Mouse (Mus musculus): Measurements from ENCODE around the gene Scfd2. TPM values are rescaled to one million over a fixed set of nuclear protein-coding genes. Genes with fewer than 3 reads are reported as not detected.

The Scfd2 gene
- polyA plus RNA-seq, 1 experiment from 2014 or later, result 14.4 TPM

- H3K9me3 ChIP-seq (ENCODE audit: control insufficient read depth, low read length), result no peaks in the 10 kb centered on the region
- H3K4me3 ChIP-seq (ENCODE audit: control insufficient read depth in 1 of 2, insufficient read depth in 1 of 2, low read depth in 1 of 2, low read length in 2 of 2), result no peak overlapping the region
- WGBS, result 78% methylated on average over 3 of the region's 3 CpGs
- H3K4me1 ChIP-seq (ENCODE audit: control insufficient read depth in 2 of 2, insufficient read depth in 2 of 2, low read length in 2 of 2), result peaks cover 0 to 6% of the 10 kb centered on the region in 2 experiments; a peak in 3 of 4 replicates
- no peaks in the 10 kb centered on the region for H3K36me3 ChIP-seq (ENCODE audit: control insufficient read depth, insufficient read depth, low read length)
- no peaks in the 10 kb centered on the region for H3K27me3 ChIP-seq (ENCODE audit: control insufficient read depth, insufficient read depth, low read length)
- H3K27ac ChIP-seq (replicated peaks in 1 of 2; ENCODE audit: control insufficient read depth in 1 of 2, insufficient read depth in 1 of 2, low read depth in 2 of 2, low read length in 2 of 2), result no peak overlapping the region
- H3K4me2 ChIP-seq (ENCODE audit: low read length), result no peak overlapping the region
- no peak for ATAC-seq (ENCODE audit: insufficient number of reproducible peaks, insufficient read depth, low FRiP score, low read depth)
- H3K9ac ChIP-seq (ENCODE audit: low read length), result no peak overlapping the region
Measured at GRCm38 (mm10) chr5:74317174-74317573, 214.4 kb downstream of the Scfd2 start.

GRCm38 (mm10) chr5:74316333-74316945, 215.1 kb downstream of the Scfd2 start:
- H3K9ac ChIP-seq (ENCODE audit: low read length), result no peak overlapping the region
- no peak overlapping the region for H3K4me3 ChIP-seq (ENCODE audit: control insufficient read depth in 1 of 2, insufficient read depth in 1 of 2, low read depth in 1 of 2, low read length in 2 of 2)
- H3K4me1 ChIP-seq (ENCODE audit: control insufficient read depth in 2 of 2, insufficient read depth in 2 of 2, low read length in 2 of 2), result peaks cover 0 to 8% of the 10 kb centered on the region in 2 experiments; a peak in 3 of 4 replicates
- no peak overlapping the region for H3K27ac ChIP-seq (replicated peaks in 1 of 2; ENCODE audit: control insufficient read depth in 1 of 2, insufficient read depth in 1 of 2, low read depth in 2 of 2, low read length in 2 of 2)
- no peaks in the 10 kb centered on the region for H3K36me3 ChIP-seq (ENCODE audit: control insufficient read depth, insufficient read depth, low read length)
- no peak overlapping the region for H3K4me2 ChIP-seq (ENCODE audit: low read length)
- 93% methylated on average over 11 of the region's 11 CpGs for WGBS
- no peaks in the 10 kb centered on the region for H3K27me3 ChIP-seq (ENCODE audit: control insufficient read depth, insufficient read depth, low read length)
- no peak for ATAC-seq (ENCODE audit: insufficient number of reproducible peaks, insufficient read depth, low FRiP score, low read depth)
- H3K9me3 ChIP-seq (ENCODE audit: control insufficient read depth, low read length), result no peaks in the 10 kb centered on the region

DNA sequence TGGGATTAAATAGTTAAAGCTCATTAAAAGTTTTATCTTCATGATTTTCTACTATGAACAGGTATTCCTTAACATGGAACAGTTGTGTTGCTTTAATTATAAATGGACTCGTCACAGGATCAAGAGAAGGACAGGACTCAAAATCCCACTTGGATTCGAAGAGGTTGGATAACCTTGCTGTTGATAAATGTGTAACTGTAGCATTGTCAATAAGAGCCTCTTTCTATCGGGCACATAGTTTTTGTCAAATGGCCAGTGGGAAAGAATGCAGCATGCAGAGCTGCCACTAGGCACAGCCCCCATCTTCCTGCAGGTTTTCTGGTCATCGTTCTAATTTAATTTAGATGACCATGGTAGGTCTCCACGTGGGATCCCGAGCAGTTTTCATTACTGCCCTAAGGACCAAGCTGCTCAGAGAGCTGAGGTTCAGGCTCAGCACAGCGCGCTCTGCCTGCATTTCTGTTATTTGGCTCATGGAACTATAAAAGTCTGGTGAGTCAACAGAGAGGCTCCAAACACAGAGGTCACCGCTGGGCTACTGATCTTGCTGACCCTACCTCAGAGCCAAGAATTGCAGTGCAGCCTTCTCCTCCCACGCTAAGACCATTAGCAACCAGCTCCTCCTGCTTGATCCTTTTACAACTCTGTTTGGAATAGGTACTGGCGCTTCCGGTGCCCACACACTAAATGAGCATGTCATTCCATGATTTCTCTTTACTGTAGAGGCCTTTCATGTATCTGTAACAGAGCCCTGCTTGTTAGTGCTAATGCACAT, 215.9 kb downstream of the Scfd2 start:
- Histone ChIP-seq H3K4me3 (ENCODE audit: control insufficient read depth in 1 of 2, insufficient read depth in 1 of 2, low read depth in 1 of 2, low read length in 2 of 2) (no peak overlapping the region), H3K9me3 (ENCODE audit: control insufficient read depth, low read length) (no peaks in the 10 kb centered on the region), H3K4me2 (ENCODE audit: low read length) (no peak overlapping the region), H3K27me3 (ENCODE audit: control insufficient read depth, insufficient read depth, low read length) (no peaks in the 10 kb centered on the region), H3K9ac (ENCODE audit: low read length) (no peak overlapping the region), H3K4me1 (ENCODE audit: control insufficient read depth in 2 of 2, insufficient read depth in 2 of 2, low read length in 2 of 2) (peaks cover 0 to 6% of the 10 kb centered on the region in 2 experiments; a peak in 3 of 4 replicates), H3K27ac (replicated peaks in 1 of 2; ENCODE audit: control insufficient read depth in 1 of 2, insufficient read depth in 1 of 2, low read depth in 2 of 2, low read length in 2 of 2) (no peak overlapping the region; a peak in 1 of 4 replicates), H3K36me3 (ENCODE audit: control insufficient read depth, insufficient read depth, low read length) (no peaks in the 10 kb centered on the region)
- WGBS, result 63% methylated on average over 12 of the region's 12 CpGs
- ATAC-seq (ENCODE audit: insufficient number of reproducible peaks, insufficient read depth, low FRiP score, low read depth), result no peak

GRCm38 (mm10) chr5:74314501-74314900, 217.1 kb downstream of the Scfd2 start:
- Histone ChIP-seq H3K4me3 (ENCODE audit: control insufficient read depth in 1 of 2, insufficient read depth in 1 of 2, low read depth in 1 of 2, low read length in 2 of 2) (no peak overlapping the region), H3K9me3 (ENCODE audit: control insufficient read depth, low read length) (no peaks in the 10 kb centered on the region), H3K27ac (replicated peaks in 1 of 2; ENCODE audit: control insufficient read depth in 1 of 2, insufficient read depth in 1 of 2, low read depth in 2 of 2, low read length in 2 of 2) (no peak overlapping the region), H3K9ac (ENCODE audit: low read length) (no peak overlapping the region), H3K27me3 (ENCODE audit: control insufficient read depth, insufficient read depth, low read length) (no peaks in the 10 kb centered on the region), H3K4me1 (ENCODE audit: control insufficient read depth in 2 of 2, insufficient read depth in 2 of 2, low read length in 2 of 2) (peaks cover 0 to 6% of the 10 kb centered on the region in 2 experiments; a peak in 3 of 4 replicates), H3K4me2 (ENCODE audit: low read length) (no peak overlapping the region), H3K36me3 (ENCODE audit: control insufficient read depth, insufficient read depth, low read length) (no peaks in the 10 kb centered on the region)
- 87% methylated on average over 6 of the region's 6 CpGs for WGBS
- ATAC-seq (ENCODE audit: insufficient number of reproducible peaks, insufficient read depth, low FRiP score, low read depth), result no peak

DNA sequence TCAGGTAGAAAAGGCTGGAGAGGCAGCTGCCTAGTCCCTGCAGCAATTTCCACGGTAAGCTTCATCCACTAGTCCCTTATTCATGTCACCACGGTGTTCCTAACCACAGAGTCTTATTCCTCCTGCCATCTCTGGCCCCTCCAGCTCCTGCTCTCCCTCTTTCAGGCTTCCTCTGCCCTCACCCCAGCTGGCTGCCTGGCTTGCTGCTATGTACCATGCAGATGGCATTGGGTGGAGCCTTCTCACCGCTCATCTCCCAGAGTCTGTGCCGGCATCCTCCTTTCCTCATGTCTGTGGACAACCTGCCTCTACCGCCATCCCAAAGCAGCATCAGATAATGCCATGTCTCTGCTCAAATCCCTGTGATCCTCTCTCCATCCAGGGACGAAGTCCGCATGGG, 218.0 kb downstream of the Scfd2 start:
- Histone ChIP-seq H3K9ac (ENCODE audit: low read length) (no peak overlapping the region), H3K4me2 (ENCODE audit: low read length) (no peak overlapping the region), H3K27me3 (ENCODE audit: control insufficient read depth, insufficient read depth, low read length) (no peaks in the 10 kb centered on the region), H3K4me3 (ENCODE audit: control insufficient read depth in 1 of 2, insufficient read depth in 1 of 2, low read depth in 1 of 2, low read length in 2 of 2) (no peak overlapping the region), H3K9me3 (ENCODE audit: control insufficient read depth, low read length) (no peaks in the 10 kb centered on the region), H3K27ac (replicated peaks in 1 of 2; ENCODE audit: control insufficient read depth in 1 of 2, insufficient read depth in 1 of 2, low read depth in 2 of 2, low read length in 2 of 2) (no peak overlapping the region), H3K4me1 (ENCODE audit: control insufficient read depth in 2 of 2, insufficient read depth in 2 of 2, low read length in 2 of 2) (peaks cover 0 to 6% of the 10 kb centered on the region in 2 experiments; a peak in 2 of 4 replicates), H3K36me3 (ENCODE audit: control insufficient read depth, insufficient read depth, low read length) (no peaks in the 10 kb centered on the region)
- WGBS, result 88% methylated on average over 7 of the region's 7 CpGs
- no peak for ATAC-seq (ENCODE audit: insufficient number of reproducible peaks, insufficient read depth, low FRiP score, low read depth)

GRCm38 (mm10) chr5:74311865-74312264, 219.7 kb downstream of the Scfd2 start:
- ATAC-seq (ENCODE audit: insufficient number of reproducible peaks, insufficient read depth, low FRiP score, low read depth), result no peak
- WGBS, result 65% methylated on average over 6 of the region's 6 CpGs
- no peaks in the 10 kb centered on the region for H3K9me3 ChIP-seq (ENCODE audit: control insufficient read depth, low read length)

DNA sequence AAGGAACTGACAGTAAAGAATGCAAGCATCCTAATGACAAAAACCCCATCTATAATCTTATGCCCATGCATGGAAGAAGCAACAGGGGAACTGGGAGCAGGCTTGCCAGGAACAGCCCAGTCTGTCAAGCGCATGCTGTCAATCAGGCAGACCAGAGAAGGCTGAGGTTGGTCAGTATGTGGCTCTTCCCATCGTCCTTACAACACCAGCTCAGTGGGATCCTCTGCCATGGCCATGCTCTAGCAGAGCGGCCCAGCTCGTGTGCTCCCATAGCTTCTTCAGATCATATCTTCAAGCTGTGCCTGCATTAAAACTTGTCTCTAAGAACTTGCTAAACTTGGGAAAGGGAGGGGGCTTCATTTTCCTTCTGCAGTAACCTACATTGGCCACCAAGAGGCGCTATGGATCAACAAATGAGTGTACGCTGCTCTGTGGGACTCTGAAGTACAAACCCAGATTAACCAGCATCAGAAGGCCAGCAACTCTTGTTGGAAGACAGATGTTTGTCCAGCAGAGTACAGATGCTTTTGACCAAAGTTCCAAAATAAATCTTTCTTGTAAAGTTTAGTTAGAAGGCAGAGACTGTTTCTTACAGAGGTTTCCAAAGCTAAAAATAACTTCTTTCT, 220.2 kb downstream of the Scfd2 start:
- ATAC-seq (ENCODE audit: insufficient number of reproducible peaks, insufficient read depth, low FRiP score, low read depth), result no peak
- 24% methylated on average over 6 of the region's 6 CpGs for WGBS

More at GRCm38 (mm10) chr5:74311865-74312264, 219.7 kb downstream of the Scfd2 start:
- Histone ChIP-seq H3K4me2 (ENCODE audit: low read length) (no peak overlapping the region), H3K9ac (ENCODE audit: low read length) (no peak overlapping the region), H3K4me3 (ENCODE audit: control insufficient read depth in 1 of 2, insufficient read depth in 1 of 2, low read depth in 1 of 2, low read length in 2 of 2) (no peak overlapping the region), H3K4me1 (ENCODE audit: control insufficient read depth in 2 of 2, insufficient read depth in 2 of 2, low read length in 2 of 2) (peaks cover 0 to 6% of the 10 kb centered on the region in 2 experiments; a peak in 2 of 4 replicates), H3K36me3 (ENCODE audit: control insufficient read depth, insufficient read depth, low read length) (no peaks in the 10 kb centered on the region), H3K27me3 (ENCODE audit: control insufficient read depth, insufficient read depth, low read length) (no peaks in the 10 kb centered on the region), H3K27ac (replicated peaks in 1 of 2; ENCODE audit: control insufficient read depth in 1 of 2, insufficient read depth in 1 of 2, low read depth in 2 of 2, low read length in 2 of 2) (no peak overlapping the region)

More for the DNA sequence above, 220.2 kb downstream of the Scfd2 start:
- no peak overlapping the region for H3K4me3 ChIP-seq (ENCODE audit: control insufficient read depth in 1 of 2, insufficient read depth in 1 of 2, low read depth in 1 of 2, low read length in 2 of 2)
- no peak overlapping the region for H3K4me2 ChIP-seq (ENCODE audit: low read length)
- H3K36me3 ChIP-seq (ENCODE audit: control insufficient read depth, insufficient read depth, low read length), result no peaks in the 10 kb centered on the region
- no peak overlapping the region for H3K27ac ChIP-seq (replicated peaks in 1 of 2; ENCODE audit: control insufficient read depth in 1 of 2, insufficient read depth in 1 of 2, low read depth in 2 of 2, low read length in 2 of 2)
- no peak overlapping the region for H3K9ac ChIP-seq (ENCODE audit: low read length)
- peaks cover 0 to 6% of the 10 kb centered on the region in 2 experiments; a peak in 2 of 4 replicates for H3K4me1 ChIP-seq (ENCODE audit: control insufficient read depth in 2 of 2, insufficient read depth in 2 of 2, low read length in 2 of 2)
- no peaks in the 10 kb centered on the region for H3K9me3 ChIP-seq (ENCODE audit: control insufficient read depth, low read length)
- H3K27me3 ChIP-seq (ENCODE audit: control insufficient read depth, insufficient read depth, low read length), result no peaks in the 10 kb centered on the region

Measured in heart, embryonic 14.5 days (tissue).